Mouse (Mus musculus) neutrophil, adult 83 days (primary cell): ENCODE data around the gene Slc22a27. TPM values are rescaled to one million over a fixed set of nuclear protein-coding genes. Genes with fewer than 3 reads are reported as not detected.

Experiments
- total RNA-seq, 2 experiments: library from RNA; stranded (reverse); gene quantifications; one replicate each; pipeline ENCODE4 v1.2.4; 2023

Gene Slc22a27
- total RNA-seq: not detected

DNA sequence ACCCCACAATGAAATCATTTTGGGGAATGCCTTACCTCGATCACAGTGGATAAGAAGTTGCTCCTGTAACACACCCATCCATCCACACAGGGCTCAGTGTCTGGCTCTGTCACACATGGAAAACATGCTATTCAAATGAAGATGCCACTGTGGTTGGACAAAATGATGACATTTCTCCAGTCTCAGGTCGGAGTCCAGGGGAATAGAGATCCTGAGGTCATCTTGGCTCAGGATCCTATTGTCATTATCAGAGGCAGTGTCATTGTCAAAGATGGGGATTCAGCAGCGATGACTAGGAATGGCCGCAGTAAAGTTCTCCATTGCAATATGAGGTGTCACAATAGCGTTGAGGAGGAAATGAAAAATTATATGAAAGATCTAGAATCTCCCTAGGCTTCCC is at the start of gene Slc22a27:
Slc22a27 (minus strand) TSS at position 101 of the 400 bp plus-strand sequence.

Other genes with a start within 250 kb of the Slc22a27 start
- not detected for gene Slc22a26, start 163.4 kb downstream of the Slc22a27 start, total RNA-seq
- not detected for gene Slc22a28, start 166.0 kb upstream of the Slc22a27 start, total RNA-seq